Mouse (Mus musculus) hindbrain, embryonic 11.5 days (tissue): ENCODE data around the gene Efcab2. TPM values are rescaled to one million over a fixed set of nuclear protein-coding genes. Genes with fewer than 3 reads are reported as not detected.

Experiments used
- ATAC-seq: fragments of 200-750 bp; cut with Nextera tagmentation; 2 replicates; pipeline ENCODE4 v1.8.0; 2017; ENCODE audit warnings: mild to moderate bottlenecking, moderate TSS enrichment, moderate library complexity; ENCODE audit not compliant: low FRiP score
- DNase-seq: peaks from one replicate; pipeline ENCODE4 v3.0.0-alpha.2; 2015; ENCODE audit warnings: low spot score
- H3K27ac ChIP-seq: fragments of 300-500 bp; sonication (generic); 2 replicates; pipeline ENCODE4 v1.5.1; 2014; ENCODE audit warnings: mild to moderate bottlenecking, low read depth, low read length
- H3K27me3 ChIP-seq: fragments of 300-500 bp; sonication (generic); 2 replicates; pipeline ENCODE4 v1.6.1; 2014; ENCODE audit warnings: mild to moderate bottlenecking, low read length, moderate library complexity, mixed read lengths; ENCODE audit not compliant: control insufficient read depth, insufficient read depth
- H3K36me3 ChIP-seq: fragments of 300-500 bp; sonication (generic); 2 replicates; pipeline ENCODE4 v1.6.1; 2014; ENCODE audit warnings: mild to moderate bottlenecking, low read length, moderate library complexity, mixed read lengths; ENCODE audit not compliant: control insufficient read depth, insufficient read depth
- H3K4me1 ChIP-seq: fragments of 300-500 bp; sonication (generic); replicated peaks from 2 replicates; pipeline ENCODE4 v1.6.1; 2014; ENCODE audit warnings: low read length, mixed read lengths; ENCODE audit not compliant: control insufficient read depth, insufficient read depth
- H3K4me2 ChIP-seq: fragments of 300-500 bp; sonication (generic); replicated peaks from 2 replicates; pipeline ENCODE4 v1.6.1; 2014; ENCODE audit warnings: mild to moderate bottlenecking, low read depth, low read length
- H3K4me3 ChIP-seq: fragments of 300-500 bp; sonication (generic); 2 replicates; pipeline ENCODE4 v1.5.1; 2014; ENCODE audit warnings: low read depth, low read length
- H3K9ac ChIP-seq: fragments of 300-500 bp; sonication (generic); 2 replicates; pipeline ENCODE4 v1.6.1; 2014; ENCODE audit warnings: low read depth, low read length
- H3K9me3 ChIP-seq: fragments of 300-500 bp; sonication (generic); 2 replicates; pipeline ENCODE4 v1.6.1; 2016; ENCODE audit warnings: low read length; ENCODE audit not compliant: control insufficient read depth
- WGBS: fragments of 180-500 bp; shearing (Covaris S2); extraction: QIAGEN DNeasy Blood & Tissue Kit; methylation state at CpG from one replicate; pipeline ENCODE4 v1.1.7; 2014; 5-methylcytosine and 5-hydroxymethylcytosine counted together
- polyA plus RNA-seq: library from polyadenylated mRNA; unstranded; fragments of >200 nt; fragmentation: Nextera tagmentation; extraction: Ambion mirVana; gene quantifications from 2 replicates; pipeline ENCODE4 v1.2.1, GENCODE M21; 2014

Efcab2 gene
- polyA plus RNA-seq, 1 experiment from 2014 or later: 8.3 TPM

- no peak overlapping the region for H3K4me3 ChIP-seq
- H3K9me3 ChIP-seq: no peaks in the 10 kb centered on the region
- no peaks in the 10 kb centered on the region for H3K36me3 ChIP-seq
- H3K9ac ChIP-seq: no peak overlapping the region
- H3K27me3 ChIP-seq: no peaks in the 10 kb centered on the region
- DNase-seq (no peak), ATAC-seq (no peak)
- H3K4me1 ChIP-seq: no peaks in the 10 kb centered on the region
- H3K4me2 ChIP-seq: no peak overlapping the region
- no peak overlapping the region for H3K27ac ChIP-seq
These were observed 78.0 kb downstream of the Efcab2 start for GRCm38 (mm10) chr1:178483854-178484253.

- 79% methylated on average over 5 of the region's 5 CpGs for WGBS
- no peak overlapping the region for H3K4me2 ChIP-seq
- ATAC-seq: no peak
- DNase-seq: no peak
- H3K36me3 ChIP-seq: no peaks in the 10 kb centered on the region
- H3K4me1 ChIP-seq: 0 out of 2 replicates have a peak, but pooled peaks cover 2% of the 10 kb centered on the region
- H3K9me3 ChIP-seq: no peaks in the 10 kb centered on the region
- no peak overlapping the region for H3K27ac ChIP-seq
- no peak overlapping the region for H3K4me3 ChIP-seq
- no peak overlapping the region for H3K9ac ChIP-seq
- H3K27me3 ChIP-seq: no peaks in the 10 kb centered on the region
These were observed 79.4 kb downstream of the Efcab2 start for GRCm38 (mm10) chr1:178485138-178485867.

GRCm38 (mm10) chr1:178485868-178486220 is 80.0 kb downstream of the Efcab2 start:
- Histone ChIP-seq H3K9ac (no peak overlapping the region), H3K9me3 (no peaks in the 10 kb centered on the region), H3K27me3 (no peaks in the 10 kb centered on the region), H3K4me1 (0 out of 2 replicates have a peak, but pooled peaks cover 2% of the 10 kb centered on the region), H3K27ac (no peak overlapping the region), H3K4me3 (no peak overlapping the region), H3K4me2 (no peak overlapping the region), H3K36me3 (no peaks in the 10 kb centered on the region)
- no peak for ATAC-seq
- 80% methylated on average over 5 of the region's 5 CpGs for WGBS
- no peak for DNase-seq

- 84% methylated on average over 5 of the region's 5 CpGs for WGBS
These were observed 80.9 kb downstream of the Efcab2 start for GRCm38 (mm10) chr1:178486828-178487227.

GRCm38 (mm10) chr1:178489127-178489526 is 83.2 kb downstream of the Efcab2 start:
- Histone ChIP-seq H3K4me3 (no peak overlapping the region), H3K36me3 (no peaks in the 10 kb centered on the region), H3K4me2 (no peak overlapping the region), H3K9me3 (no peaks in the 10 kb centered on the region), H3K4me1 (0 out of 2 replicates have a peak, but pooled peaks cover 2% of the 10 kb centered on the region), H3K27ac (no peak overlapping the region), H3K27me3 (no peaks in the 10 kb centered on the region), H3K9ac (no peak overlapping the region)
- DNase-seq (peak; percentile 12), ATAC-seq (0 out of 2 replicates have a peak, but pooled peaks have one; percentile 47)
- WGBS: 48% methylated on average over 3 of the region's 3 CpGs

More at GRCm38 (mm10) chr1:178486828-178487227, 80.9 kb downstream of the Efcab2 start:
- no peaks in the 10 kb centered on the region for H3K36me3 ChIP-seq
- H3K9ac ChIP-seq: no peak overlapping the region
- H3K27ac ChIP-seq: no peak overlapping the region
- DNase-seq (no peak), ATAC-seq (no peak)
- no peaks in the 10 kb centered on the region for H3K9me3 ChIP-seq
- H3K4me3 ChIP-seq: no peak overlapping the region
- 0 out of 2 replicates have a peak, but pooled peaks cover 2% of the 10 kb centered on the region for H3K4me1 ChIP-seq
- no peak overlapping the region for H3K4me2 ChIP-seq
- no peaks in the 10 kb centered on the region for H3K27me3 ChIP-seq

- ATAC-seq (no peak), DNase-seq (no peak)
- Histone ChIP-seq H3K9me3 (no peaks in the 10 kb centered on the region), H3K4me1 (0 out of 2 replicates have a peak, but pooled peaks cover 2% of the 10 kb centered on the region), H3K27me3 (no peaks in the 10 kb centered on the region), H3K4me2 (no peak overlapping the region), H3K9ac (no peak overlapping the region), H3K27ac (no peak overlapping the region), H3K4me3 (no peak overlapping the region), H3K36me3 (no peaks in the 10 kb centered on the region)
- WGBS: 87% methylated on average over 5 of the region's 5 CpGs
These were observed 85.8 kb downstream of the Efcab2 start for GRCm38 (mm10) chr1:178491733-178492132.

- no peaks in the 10 kb centered on the region for H3K36me3 ChIP-seq
- ATAC-seq: no peak
- 0 out of 2 replicates have a peak, but pooled peaks cover 2% of the 10 kb centered on the region for H3K4me1 ChIP-seq
- 83% methylated on average over 2 of the region's 2 CpGs for WGBS
- no peaks in the 10 kb centered on the region for H3K9me3 ChIP-seq
- no peak overlapping the region for H3K27ac ChIP-seq
- H3K4me2 ChIP-seq: no peak overlapping the region
- no peak for DNase-seq
- no peak overlapping the region for H3K9ac ChIP-seq
- no peak overlapping the region for H3K4me3 ChIP-seq
- no peaks in the 10 kb centered on the region for H3K27me3 ChIP-seq
These were observed 86.6 kb downstream of the Efcab2 start for GRCm38 (mm10) chr1:178492493-178492892.

- ATAC-seq: no peak
- H3K4me1 ChIP-seq: no peaks in the 10 kb centered on the region
- H3K27ac ChIP-seq: no peak overlapping the region
- H3K27me3 ChIP-seq: no peaks in the 10 kb centered on the region
- WGBS: 75% methylated on average over 2 of the region's 2 CpGs
- H3K4me3 ChIP-seq: no peak overlapping the region
- DNase-seq: no peak
- no peaks in the 10 kb centered on the region for H3K36me3 ChIP-seq
- H3K4me2 ChIP-seq: no peak overlapping the region
- H3K9ac ChIP-seq: no peak overlapping the region
- H3K9me3 ChIP-seq: no peaks in the 10 kb centered on the region
These were observed 90.3 kb downstream of the Efcab2 start for GRCm38 (mm10) chr1:178496186-178496585.

GRCm38 (mm10) chr1:178496841-178497240 is 91.0 kb downstream of the Efcab2 start:
- no peaks in the 10 kb centered on the region for H3K4me1 ChIP-seq
- 39% methylated on average over 1 of the region's 1 CpGs for WGBS
- H3K9me3 ChIP-seq: no peaks in the 10 kb centered on the region
- H3K27me3 ChIP-seq: no peaks in the 10 kb centered on the region
- H3K27ac ChIP-seq: no peak overlapping the region
- no peak overlapping the region for H3K4me2 ChIP-seq
- DNase-seq: peak; percentile 19
- no peaks in the 10 kb centered on the region for H3K36me3 ChIP-seq
- H3K9ac ChIP-seq: no peak overlapping the region
- no peak overlapping the region for H3K4me3 ChIP-seq
- ATAC-seq: no peak
